Mouse (Mus musculus) erythroblast, embryonic 14.5 days (primary cell): ENCODE data around the gene D630045J12Rik.

Experiments used
- GATA1 ChIP-seq: IDR thresholded peaks from 2 replicates; pipeline ENCODE4 v1.6.1; 2012; ENCODE audit warnings: low read length, inconsistent platforms, mixed read lengths
- TAL1 ChIP-seq: IDR thresholded peaks from 3 replicates; pipeline ENCODE4 v1.6.1; 2012; ENCODE audit warnings: low read length, inconsistent platforms, mixed read lengths

DNA sequence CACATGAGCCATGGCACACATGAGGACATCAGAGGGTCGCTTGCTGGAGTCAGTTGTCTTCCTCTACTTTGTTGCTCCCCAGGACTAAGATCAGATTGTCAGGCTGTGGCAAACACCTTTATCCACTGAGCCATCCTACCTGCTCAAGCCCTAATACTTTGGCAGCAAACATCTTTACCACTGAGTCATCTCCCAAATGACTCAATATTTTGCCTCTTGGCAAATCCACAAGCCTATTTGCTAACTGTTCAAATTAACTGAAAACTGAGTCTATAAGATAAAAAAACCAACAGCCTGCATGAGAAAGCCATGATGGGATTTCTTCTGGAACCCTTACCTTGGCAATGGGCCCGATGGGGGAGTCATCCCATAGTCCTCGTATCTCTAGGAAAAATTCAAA lies 114.7 kb downstream of the D630045J12Rik start:
- TF ChIP-seq GATA1 (no peak), TAL1 (no peak)
